Mouse (Mus musculus): ENCODE measurements at regions not wholly inside any gene's neighbourhood (a gene's known extent, or its start where the extent isn't known, plus 50 kb on each side); places are given as distances from the start of the nearest gene placed in this dataset.
"Not testable (repeated sequence)": the region's sequence is repeated elsewhere in the genome, so short reads cannot be mapped to it uniquely, and the experiment has no call there.

- intact Hi-C loops (cut with DNase I): loop anchor here (10.0 kb wide), 1 partner anchor 1350 kb away; the partner anchor contains the start of gene Nova1
- no peak for DNase-seq (ENCODE audit: low spot score in 2 of 2)
Measured at GRCm38 (mm10) chr12:45464952-45465351, 390.4 kb upstream of the Stxbp6 start.

GRCm38 (mm10) chr12:45458746-45459145, 384.2 kb upstream of the Stxbp6 start:
- DNase-seq (ENCODE audit: low spot score in 2 of 2); intact Hi-C loops (cut with DNase I): not testable (repeated sequence)

- DNase-seq (ENCODE audit: low spot score in 2 of 2): no peak
- intact Hi-C loops (cut with DNase I): no loop called here
Measured at GRCm38 (mm10) chr12:45443512-45444190, 369.1 kb upstream of the Stxbp6 start.

GRCm38 (mm10) chr12:45442474-45442873, 368.0 kb upstream of the Stxbp6 start:
- no peak for DNase-seq (ENCODE audit: low spot score in 2 of 2)
- intact Hi-C loops (cut with DNase I): no loop called here

GRCm38 (mm10) chr12:45439745-45440144, 365.2 kb upstream of the Stxbp6 start:
- intact Hi-C loops (cut with DNase I): no loop called here
- DNase-seq (ENCODE audit: low spot score in 2 of 2): no peak

GRCm38 (mm10) chr12:45437271-45437670, 362.8 kb upstream of the Stxbp6 start:
- intact Hi-C loops (cut with DNase I): no loop called here
- DNase-seq (ENCODE audit: low spot score in 2 of 2): no peak

GRCm38 (mm10) chr12:45399436-45399835, 324.9 kb upstream of the Stxbp6 start:
- DNase-seq (ENCODE audit: low spot score in 2 of 2): no peak
- intact Hi-C loops (cut with DNase I): no loop called here

GRCm38 (mm10) chr12:45384864-45385263, 310.4 kb upstream of the Stxbp6 start:
- intact Hi-C loops (cut with DNase I): loop anchor here (5.0 to 10.0 kb wide), 2 partner anchors 200 to 783 kb away; no protein-coding TSS in a partner anchor
- DNase-seq (ENCODE audit: low spot score in 2 of 2): peak in 1 of 2 experiments; percentile 22
